Mouse (Mus musculus): Measurements from ENCODE around the gene Tnfrsf23. TPM values are rescaled to one million over a fixed set of nuclear protein-coding genes. Genes with fewer than 3 reads are reported as not detected.
"Not testable (repeated sequence)": the region's sequence is repeated elsewhere in the genome, so short reads cannot be mapped to it uniquely, and the experiment has no call there.

Gene Tnfrsf23
- polyA plus RNA-seq, 1 experiment from 2014 or later = 4.6 TPM

- no peaks in the 10 kb centered on the region for H3K4me1 ChIP-seq (ENCODE audit: control insufficient read depth, insufficient read depth, low read length)
- H3K4me2 ChIP-seq (ENCODE audit: low read depth, low read length) = no peak overlapping the region
- WGBS = 63% methylated on average over 4 of the region's 4 CpGs
- no peak overlapping the region for H3K4me3 ChIP-seq (replicated peaks; ENCODE audit: low read length)
- H3K9me3 ChIP-seq (replicated peaks; ENCODE audit: control insufficient read depth, low read length) = no peaks in the 10 kb centered on the region
- H3K27me3 ChIP-seq (ENCODE audit: control insufficient read depth, insufficient read depth, low read length) = no peaks in the 10 kb centered on the region
- no peak overlapping the region for H3K9ac ChIP-seq (ENCODE audit: low read length)
- H3K27ac ChIP-seq (ENCODE audit: low read length) = no peak overlapping the region
- ATAC-seq (ENCODE audit: insufficient read depth, low FRiP score) = no peak
- H3K36me3 ChIP-seq (ENCODE audit: control insufficient read depth, insufficient read depth, low read length) = peaks cover 21% of the 10 kb centered on the region
Measured at GRCm38 (mm10) chr7:143689946-143690345, 4.3 kb upstream of the Tnfrsf23 start.

DNA sequence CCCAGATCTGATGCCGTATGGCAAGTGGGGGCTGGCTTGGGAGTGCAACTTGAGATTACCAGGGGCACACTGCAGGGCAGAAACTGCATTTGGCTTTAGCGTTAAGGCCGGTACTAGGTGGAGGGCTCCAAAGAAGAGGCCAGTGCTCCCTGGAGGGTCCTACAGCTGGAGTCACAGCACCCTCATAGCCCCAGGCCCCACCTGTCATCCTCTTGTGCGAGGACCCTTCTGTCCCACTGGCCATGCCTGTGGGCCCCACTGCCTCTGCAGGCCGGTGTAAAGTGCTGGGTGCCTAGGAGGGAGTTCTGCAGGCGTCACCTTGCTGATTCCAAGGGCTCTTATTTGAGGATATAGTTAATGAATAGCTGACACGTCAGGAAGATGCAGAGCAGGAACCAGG lies 3.8 kb upstream of the Tnfrsf23 start:
- H3K4me3 ChIP-seq (replicated peaks; ENCODE audit: low read length) = no peak overlapping the region
- no peaks in the 10 kb centered on the region for H3K9me3 ChIP-seq (replicated peaks; ENCODE audit: control insufficient read depth, low read length)
- no peak for ATAC-seq (ENCODE audit: insufficient read depth, low FRiP score)
- no peak overlapping the region for H3K4me2 ChIP-seq (ENCODE audit: low read depth, low read length)
- no peak overlapping the region for H3K27ac ChIP-seq (ENCODE audit: low read length)
- H3K4me1 ChIP-seq (ENCODE audit: control insufficient read depth, insufficient read depth, low read length) = no peaks in the 10 kb centered on the region
- 69% methylated on average over 7 of the region's 7 CpGs for WGBS
- no peak overlapping the region for H3K9ac ChIP-seq (ENCODE audit: low read length)
- H3K27me3 ChIP-seq (ENCODE audit: control insufficient read depth, insufficient read depth, low read length) = no peaks in the 10 kb centered on the region
- H3K36me3 ChIP-seq (ENCODE audit: control insufficient read depth, insufficient read depth, low read length) = peaks cover 21% of the 10 kb centered on the region

DNA sequence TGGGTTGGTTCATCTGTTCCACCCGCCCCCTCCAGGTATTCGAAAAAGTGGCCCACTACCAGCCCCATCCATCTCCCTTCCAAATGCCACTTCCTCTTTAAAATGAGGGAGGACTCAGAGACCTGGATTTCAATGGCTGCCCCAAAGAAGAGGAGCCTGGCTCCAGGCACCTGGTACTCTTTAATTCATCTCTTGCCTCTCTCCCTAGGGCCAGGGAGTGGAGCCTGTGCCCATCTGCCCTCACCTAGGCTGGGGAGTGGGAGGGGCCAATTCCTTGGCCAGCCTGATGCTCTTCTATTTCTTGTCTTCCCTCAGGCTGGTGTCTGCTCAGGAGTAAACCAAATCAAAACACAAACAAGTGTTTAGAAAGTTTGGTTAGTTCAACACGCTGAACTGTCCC lies 1.0 kb upstream of the Tnfrsf23 start:
- H3K27ac ChIP-seq (ENCODE audit: low read length); H3K4me2 ChIP-seq (ENCODE audit: low read depth, low read length); H3K9ac ChIP-seq (ENCODE audit: low read length); H3K4me1 ChIP-seq (ENCODE audit: control insufficient read depth, insufficient read depth, low read length); H3K27me3 ChIP-seq (ENCODE audit: control insufficient read depth, insufficient read depth, low read length); H3K36me3 ChIP-seq (ENCODE audit: control insufficient read depth, insufficient read depth, low read length); H3K4me3 ChIP-seq (replicated peaks; ENCODE audit: low read length); ATAC-seq (ENCODE audit: insufficient read depth, low FRiP score); H3K9me3 ChIP-seq (replicated peaks; ENCODE audit: control insufficient read depth, low read length): not testable (repeated sequence)
- WGBS = 79% methylated on average over 3 of the region's 3 CpGs

- H3K36me3 ChIP-seq (ENCODE audit: control insufficient read depth, insufficient read depth, low read length); H3K4me3 ChIP-seq (replicated peaks; ENCODE audit: low read length); H3K27me3 ChIP-seq (ENCODE audit: control insufficient read depth, insufficient read depth, low read length); H3K9me3 ChIP-seq (replicated peaks; ENCODE audit: control insufficient read depth, low read length); H3K9ac ChIP-seq (ENCODE audit: low read length); H3K4me2 ChIP-seq (ENCODE audit: low read depth, low read length); H3K4me1 ChIP-seq (ENCODE audit: control insufficient read depth, insufficient read depth, low read length); H3K27ac ChIP-seq (ENCODE audit: low read length); ATAC-seq (ENCODE audit: insufficient read depth, low FRiP score): not testable (repeated sequence)
- 51% methylated on average over 4 of the region's 4 CpGs for WGBS
Measured at GRCm38 (mm10) chr7:143686191-143686590, 519 bp upstream of the Tnfrsf23 start.

DNA sequence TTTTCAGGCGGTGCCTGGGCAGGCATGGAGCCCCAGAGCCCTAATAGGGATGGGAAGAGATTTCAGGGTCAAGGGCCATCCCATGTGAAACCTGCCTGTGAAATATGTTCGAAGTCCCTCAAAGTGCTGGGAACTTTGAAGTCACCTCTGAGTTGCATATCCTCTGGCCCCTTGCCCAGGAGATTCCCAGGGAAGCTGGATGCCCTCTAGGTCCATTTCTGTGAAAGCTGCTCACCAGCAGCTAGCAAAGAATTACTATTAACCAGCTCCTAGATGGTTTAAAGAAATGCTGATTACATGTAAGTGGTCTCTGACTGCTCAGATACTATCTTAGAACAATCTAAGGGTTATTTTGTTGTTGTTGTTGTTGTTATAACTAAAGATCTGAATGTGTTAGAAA lies 1.1 kb downstream of the Tnfrsf23 start:
- H3K9ac ChIP-seq (ENCODE audit: low read length); H3K4me1 ChIP-seq (ENCODE audit: control insufficient read depth, insufficient read depth, low read length): not testable (repeated sequence)

DNA sequence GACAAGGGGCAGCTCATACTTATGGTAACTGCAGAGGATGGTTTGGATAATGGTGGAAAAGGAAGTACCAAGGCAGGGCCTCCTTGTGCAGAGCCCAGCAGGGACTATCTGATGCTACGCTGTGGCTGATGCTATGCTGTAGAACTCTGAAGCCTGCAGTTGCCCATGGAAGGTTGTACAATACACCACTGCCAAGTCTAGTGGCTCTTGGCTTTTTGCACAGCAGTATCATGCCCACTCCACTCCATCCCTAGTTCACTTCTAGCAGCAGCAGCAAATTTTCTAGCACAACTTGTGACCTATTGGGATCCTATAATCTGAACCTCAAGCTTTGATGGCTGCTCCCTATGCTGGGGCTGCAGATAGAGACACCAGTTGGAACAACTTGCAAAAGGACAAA lies 4.1 kb downstream of the Tnfrsf23 start:
- no peaks in the 10 kb centered on the region for H3K9me3 ChIP-seq (replicated peaks; ENCODE audit: control insufficient read depth, low read length)
- H3K36me3 ChIP-seq (ENCODE audit: control insufficient read depth, insufficient read depth, low read length) = no peaks in the 10 kb centered on the region
- no peak overlapping the region for H3K27ac ChIP-seq (ENCODE audit: low read length)
- no peaks in the 10 kb centered on the region for H3K27me3 ChIP-seq (ENCODE audit: control insufficient read depth, insufficient read depth, low read length)
- H3K4me1 ChIP-seq (ENCODE audit: control insufficient read depth, insufficient read depth, low read length) = no peaks in the 10 kb centered on the region
- WGBS = 92% methylated on average over 1 of the region's 1 CpGs
- H3K4me3 ChIP-seq (replicated peaks; ENCODE audit: low read length) = no peak overlapping the region
- no peak for ATAC-seq (ENCODE audit: insufficient read depth, low FRiP score)
- no peak overlapping the region for H3K9ac ChIP-seq (ENCODE audit: low read length)
- H3K4me2 ChIP-seq (ENCODE audit: low read depth, low read length) = no peak overlapping the region

More for the DNA sequence above, 1.1 kb downstream of the Tnfrsf23 start:
- not testable (repeated sequence) for ATAC-seq (ENCODE audit: insufficient read depth, low FRiP score); H3K4me2 ChIP-seq (ENCODE audit: low read depth, low read length); H3K27ac ChIP-seq (ENCODE audit: low read length); H3K4me3 ChIP-seq (replicated peaks; ENCODE audit: low read length); H3K36me3 ChIP-seq (ENCODE audit: control insufficient read depth, insufficient read depth, low read length); H3K9me3 ChIP-seq (replicated peaks; ENCODE audit: control insufficient read depth, low read length); H3K27me3 ChIP-seq (ENCODE audit: control insufficient read depth, insufficient read depth, low read length)
- WGBS = 90% methylated on average over 1 of the region's 2 CpGs

GRCm38 (mm10) chr7:143680836-143681235 lies 4.8 kb downstream of the Tnfrsf23 start:
- H3K27ac ChIP-seq (ENCODE audit: low read length); H3K4me1 ChIP-seq (ENCODE audit: control insufficient read depth, insufficient read depth, low read length); ATAC-seq (ENCODE audit: insufficient read depth, low FRiP score); H3K4me3 ChIP-seq (replicated peaks; ENCODE audit: low read length); H3K27me3 ChIP-seq (ENCODE audit: control insufficient read depth, insufficient read depth, low read length); H3K9ac ChIP-seq (ENCODE audit: low read length); H3K36me3 ChIP-seq (ENCODE audit: control insufficient read depth, insufficient read depth, low read length); H3K9me3 ChIP-seq (replicated peaks; ENCODE audit: control insufficient read depth, low read length); H3K4me2 ChIP-seq (ENCODE audit: low read depth, low read length): not testable (repeated sequence)
- 49% methylated on average over 2 of the region's 2 CpGs for WGBS

DNA sequence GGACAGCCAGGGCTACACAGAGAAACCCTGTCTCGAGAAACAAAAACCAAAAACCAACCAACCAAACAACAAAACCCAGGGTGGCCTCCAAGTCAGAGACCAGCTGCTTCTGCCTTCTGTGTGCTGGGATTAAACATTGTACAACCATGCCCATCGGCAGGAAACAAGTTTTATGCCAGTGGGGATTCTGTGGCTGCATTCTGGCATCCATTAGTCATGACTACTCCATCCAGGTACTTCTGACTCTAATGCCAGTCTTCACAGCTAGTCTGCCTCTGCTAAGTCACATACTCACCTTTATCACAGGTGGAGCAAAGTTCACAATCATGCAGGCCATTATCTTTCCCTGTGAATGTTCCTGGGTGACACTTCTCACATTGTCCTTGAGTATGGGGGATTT lies 6.0 kb downstream of the Tnfrsf23 start:
- H3K4me1 ChIP-seq (ENCODE audit: control insufficient read depth, insufficient read depth, low read length); H3K27ac ChIP-seq (ENCODE audit: low read length); H3K4me2 ChIP-seq (ENCODE audit: low read depth, low read length); H3K9ac ChIP-seq (ENCODE audit: low read length); H3K27me3 ChIP-seq (ENCODE audit: control insufficient read depth, insufficient read depth, low read length); H3K9me3 ChIP-seq (replicated peaks; ENCODE audit: control insufficient read depth, low read length); ATAC-seq (ENCODE audit: insufficient read depth, low FRiP score); H3K4me3 ChIP-seq (replicated peaks; ENCODE audit: low read length); H3K36me3 ChIP-seq (ENCODE audit: control insufficient read depth, insufficient read depth, low read length): not testable (repeated sequence)
- 80% methylated on average over 2 of the region's 2 CpGs for WGBS

- Histone ChIP-seq H3K9me3 (replicated peaks; ENCODE audit: control insufficient read depth, low read length) (no peaks in the 10 kb centered on the region), H3K9ac (ENCODE audit: low read length) (no peak overlapping the region), H3K27ac (ENCODE audit: low read length) (no peak overlapping the region), H3K27me3 (ENCODE audit: control insufficient read depth, insufficient read depth, low read length) (no peaks in the 10 kb centered on the region), H3K36me3 (ENCODE audit: control insufficient read depth, insufficient read depth, low read length) (no peaks in the 10 kb centered on the region), H3K4me1 (ENCODE audit: control insufficient read depth, insufficient read depth, low read length) (no peaks in the 10 kb centered on the region), H3K4me2 (ENCODE audit: low read depth, low read length) (no peak overlapping the region), H3K4me3 (replicated peaks; ENCODE audit: low read length) (no peak overlapping the region)
- no peak; the same call in 1 of the 2 replicates for ATAC-seq (ENCODE audit: insufficient read depth, low FRiP score)
Measured at GRCm38 (mm10) chr7:143666427-143667311, 19.0 kb downstream of the Tnfrsf23 start.
